Mouse (Mus musculus) liver, embryonic 12.5 days (tissue): ENCODE measurements at regions not wholly inside any gene's neighbourhood (a gene's known extent, or its start where the extent isn't known, plus 50 kb on each side); places are given as distances from the start of the nearest gene placed in this dataset.

Source experiments
- ATAC-seq: fragments of 200-750 bp; cut with Nextera tagmentation; 2 replicates; pipeline ENCODE4 v1.8.0; 2017; ENCODE audit warnings: moderate number of reproducible peaks, mild to moderate bottlenecking, moderate library complexity
- H3K27ac ChIP-seq: fragments of 300-500 bp; sonication (generic); 2 replicates; pipeline ENCODE4 v1.5.1; 2016; ENCODE audit warnings: mild to moderate bottlenecking
- H3K27me3 ChIP-seq: fragments of 300-500 bp; sonication (generic); replicated peaks from 2 replicates; pipeline ENCODE4 v1.6.1; 2016; ENCODE audit warnings: mild to moderate bottlenecking, moderate library complexity
- H3K36me3 ChIP-seq: fragments of 300-500 bp; sonication (generic); 2 replicates; pipeline ENCODE4 v1.6.1; 2016; ENCODE audit warnings: mild to moderate bottlenecking, moderate library complexity
- H3K4me1 ChIP-seq: fragments of 300-500 bp; sonication (generic); 2 replicates; pipeline ENCODE4 v1.6.1; 2016
- H3K4me2 ChIP-seq: fragments of 300-500 bp; sonication (generic); 2 replicates; pipeline ENCODE4 v1.6.1; 2016; ENCODE audit warnings: mild to moderate bottlenecking, moderate library complexity
- H3K4me3 ChIP-seq: fragments of 300-500 bp; sonication (generic); 2 replicates; pipeline ENCODE4 v1.5.1; 2016; ENCODE audit warnings: mild to moderate bottlenecking, moderate library complexity
- H3K9ac ChIP-seq: fragments of 300-500 bp; sonication (generic); 2 replicates; pipeline ENCODE4 v1.6.1; 2016; ENCODE audit warnings: mild to moderate bottlenecking, moderate library complexity
- H3K9me3 ChIP-seq: fragments of 300-500 bp; sonication (generic); replicated peaks from 2 replicates; pipeline ENCODE4 v1.6.1; 2016; ENCODE audit warnings: mild to moderate bottlenecking, moderate library complexity
- WGBS: fragments of 180-500 bp; shearing (Covaris S2); methylation state at CpG from one replicate; pipeline ENCODE4 v1.1.7; 2016; ENCODE audit not compliant: insufficient replicate concordance; 5-methylcytosine and 5-hydroxymethylcytosine counted together

GRCm38 (mm10) chr12:13129677-13130082 lies 119.3 kb downstream of the Ddx1 start:
- H3K4me1 ChIP-seq = no peaks in the 10 kb centered on the region
- no peak overlapping the region for H3K4me2 ChIP-seq
- no peak overlapping the region for H3K9ac ChIP-seq
- H3K36me3 ChIP-seq = no peaks in the 10 kb centered on the region
- no peak overlapping the region for H3K4me3 ChIP-seq
- no peak for ATAC-seq
- no peaks in the 10 kb centered on the region for H3K9me3 ChIP-seq
- no peak overlapping the region for H3K27ac ChIP-seq
- no peaks in the 10 kb centered on the region for H3K27me3 ChIP-seq
- 71% methylated on average over 7 of the region's 8 CpGs for WGBS

DNA sequence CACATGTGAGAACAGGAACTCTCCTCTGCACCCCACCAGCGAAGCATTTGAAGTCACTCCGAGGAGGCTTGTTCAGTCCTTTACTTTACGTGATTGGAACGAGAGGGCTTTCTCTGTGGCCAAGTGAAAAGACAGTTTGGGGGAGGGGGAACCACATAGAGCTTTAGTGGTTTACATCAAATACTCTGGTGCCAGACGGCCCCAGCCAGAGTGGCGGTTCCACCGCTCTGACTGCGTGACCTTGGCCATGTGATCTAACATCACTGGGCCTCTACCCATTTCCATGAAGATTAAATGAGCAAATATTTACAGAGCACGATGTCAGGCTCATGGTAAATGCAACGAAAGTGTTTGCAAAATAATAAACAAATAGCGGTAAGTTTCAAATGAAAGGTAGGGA lies 121.6 kb downstream of the Ddx1 start:
- no peak for ATAC-seq
- Histone ChIP-seq H3K27ac (no peak overlapping the region), H3K4me2 (no peak overlapping the region), H3K9ac (no peak overlapping the region), H3K4me1 (no peaks in the 10 kb centered on the region), H3K27me3 (0 out of 2 replicates have a peak, but pooled peaks cover 5% of the 10 kb centered on the region), H3K36me3 (no peaks in the 10 kb centered on the region), H3K4me3 (no peak overlapping the region), H3K9me3 (no peaks in the 10 kb centered on the region)
- WGBS = 66% methylated on average over 11 of the region's 11 CpGs

GRCm38 (mm10) chr12:13125054-13125453 lies 124.0 kb downstream of the Ddx1 start:
- Histone ChIP-seq H3K4me2 (no peak overlapping the region), H3K36me3 (no peaks in the 10 kb centered on the region), H3K27ac (no peak overlapping the region), H3K4me1 (no peaks in the 10 kb centered on the region), H3K4me3 (no peak overlapping the region), H3K9ac (no peak overlapping the region), H3K9me3 (no peaks in the 10 kb centered on the region), H3K27me3 (0 out of 2 replicates have a peak, but pooled peaks cover 5% of the 10 kb centered on the region)
- ATAC-seq = no peak
- WGBS = 75% methylated on average over 1 of the region's 1 CpGs

GRCm38 (mm10) chr12:13122282-13122681 lies 126.7 kb downstream of the Ddx1 start:
- 0 out of 2 replicates have a peak, but pooled peaks cover 10% of the 10 kb centered on the region for H3K27me3 ChIP-seq
- no peak for ATAC-seq
- no peaks in the 10 kb centered on the region for H3K4me1 ChIP-seq
- no peak overlapping the region for H3K9ac ChIP-seq
- H3K9me3 ChIP-seq = no peaks in the 10 kb centered on the region
- no peak overlapping the region for H3K4me2 ChIP-seq
- no peak overlapping the region for H3K4me3 ChIP-seq
- 40% methylated on average over 9 of the region's 9 CpGs for WGBS
- no peak overlapping the region for H3K27ac ChIP-seq
- no peaks in the 10 kb centered on the region for H3K36me3 ChIP-seq

- no peaks in the 10 kb centered on the region for H3K36me3 ChIP-seq
- H3K9ac ChIP-seq = no peak overlapping the region
- no peaks in the 10 kb centered on the region for H3K9me3 ChIP-seq
- no peak overlapping the region for H3K27ac ChIP-seq
- no peak for ATAC-seq
- 0 out of 2 replicates have a peak, but pooled peaks cover 10% of the 10 kb centered on the region for H3K27me3 ChIP-seq
- H3K4me2 ChIP-seq = no peak overlapping the region
- H3K4me1 ChIP-seq = no peaks in the 10 kb centered on the region
- 43% methylated on average over 7 of the region's 7 CpGs for WGBS
- no peak overlapping the region for H3K4me3 ChIP-seq
Observed at GRCm38 (mm10) chr12:13120581-13120980, 128.4 kb downstream of the Ddx1 start.

DNA sequence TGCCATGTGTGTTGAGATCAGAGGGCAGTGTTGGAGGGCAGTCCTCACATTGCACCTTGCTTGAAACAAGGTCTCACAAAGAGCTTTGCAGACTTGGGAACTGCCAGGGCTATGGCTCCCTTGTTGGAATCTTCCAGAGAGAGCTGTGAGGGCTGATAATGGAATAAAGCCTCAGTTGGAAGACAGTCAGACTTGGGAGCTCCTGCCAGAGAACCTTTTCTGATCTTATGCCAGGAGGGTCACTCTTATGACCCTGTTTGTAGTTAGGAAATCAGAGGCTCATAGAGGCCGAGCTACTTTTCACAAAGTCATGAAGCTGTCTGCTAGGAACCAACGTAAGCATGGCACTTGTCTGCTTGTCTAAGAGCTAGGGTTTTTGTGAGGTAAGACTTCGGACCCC lies 129.4 kb downstream of the Ddx1 start:
- Histone ChIP-seq H3K4me2 (no peak overlapping the region), H3K9me3 (no peaks in the 10 kb centered on the region), H3K4me3 (no peak overlapping the region), H3K9ac (no peak overlapping the region), H3K4me1 (no peaks in the 10 kb centered on the region), H3K27ac (no peak overlapping the region), H3K36me3 (no peaks in the 10 kb centered on the region), H3K27me3 (0 out of 2 replicates have a peak, but pooled peaks cover 10% of the 10 kb centered on the region)
- WGBS = 69% methylated on average over 3 of the region's 3 CpGs
- no peak for ATAC-seq

GRCm38 (mm10) chr12:13118026-13118425 lies 131.0 kb downstream of the Ddx1 start:
- Histone ChIP-seq H3K4me1 (no peaks in the 10 kb centered on the region), H3K4me2 (no peak overlapping the region), H3K9me3 (no peaks in the 10 kb centered on the region), H3K27ac (no peak overlapping the region), H3K36me3 (no peaks in the 10 kb centered on the region), H3K27me3 (0 out of 2 replicates have a peak, but pooled peaks cover 5% of the 10 kb centered on the region), H3K4me3 (no peak overlapping the region), H3K9ac (no peak overlapping the region)
- WGBS = 53% methylated on average over 9 of the region's 9 CpGs
- no peak for ATAC-seq

DNA sequence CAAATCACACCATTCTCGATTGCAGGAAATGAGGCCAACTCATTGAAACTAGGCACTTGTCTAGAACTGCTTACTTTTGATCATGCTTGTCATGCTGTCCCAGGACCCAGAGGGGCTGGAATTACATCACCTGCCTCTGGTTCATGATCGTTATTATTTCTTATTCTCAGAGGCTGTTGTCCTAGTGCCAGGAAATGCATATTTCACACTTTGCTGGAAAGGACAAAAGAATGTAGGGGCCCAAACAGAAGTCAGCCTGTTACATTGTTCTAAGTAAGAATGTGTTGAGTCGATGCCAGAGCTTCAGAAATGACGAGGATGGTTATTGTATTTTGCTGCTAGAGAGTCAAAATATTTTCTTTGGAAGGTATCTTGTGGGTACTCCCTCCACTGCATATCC lies 134.7 kb downstream of the Ddx1 start:
- Histone ChIP-seq H3K4me1 (no peaks in the 10 kb centered on the region), H3K27ac (no peak overlapping the region), H3K4me3 (no peak overlapping the region), H3K4me2 (no peak overlapping the region), H3K9me3 (no peaks in the 10 kb centered on the region), H3K36me3 (no peaks in the 10 kb centered on the region), H3K9ac (no peak overlapping the region), H3K27me3 (0 out of 2 replicates have a peak, but pooled peaks cover 5% of the 10 kb centered on the region)
- no peak for ATAC-seq
- WGBS = 59% methylated on average over 4 of the region's 4 CpGs

GRCm38 (mm10) chr12:13106931-13107330 lies 142.1 kb downstream of the Ddx1 start:
- ATAC-seq = no peak
- Histone ChIP-seq H3K27ac (no peak overlapping the region), H3K9me3 (no peaks in the 10 kb centered on the region), H3K4me2 (no peak overlapping the region), H3K4me1 (no peaks in the 10 kb centered on the region), H3K9ac (no peak overlapping the region), H3K27me3 (no peaks in the 10 kb centered on the region), H3K36me3 (no peaks in the 10 kb centered on the region), H3K4me3 (no peak overlapping the region)
- WGBS = 55% methylated on average over 3 of the region's 3 CpGs

DNA sequence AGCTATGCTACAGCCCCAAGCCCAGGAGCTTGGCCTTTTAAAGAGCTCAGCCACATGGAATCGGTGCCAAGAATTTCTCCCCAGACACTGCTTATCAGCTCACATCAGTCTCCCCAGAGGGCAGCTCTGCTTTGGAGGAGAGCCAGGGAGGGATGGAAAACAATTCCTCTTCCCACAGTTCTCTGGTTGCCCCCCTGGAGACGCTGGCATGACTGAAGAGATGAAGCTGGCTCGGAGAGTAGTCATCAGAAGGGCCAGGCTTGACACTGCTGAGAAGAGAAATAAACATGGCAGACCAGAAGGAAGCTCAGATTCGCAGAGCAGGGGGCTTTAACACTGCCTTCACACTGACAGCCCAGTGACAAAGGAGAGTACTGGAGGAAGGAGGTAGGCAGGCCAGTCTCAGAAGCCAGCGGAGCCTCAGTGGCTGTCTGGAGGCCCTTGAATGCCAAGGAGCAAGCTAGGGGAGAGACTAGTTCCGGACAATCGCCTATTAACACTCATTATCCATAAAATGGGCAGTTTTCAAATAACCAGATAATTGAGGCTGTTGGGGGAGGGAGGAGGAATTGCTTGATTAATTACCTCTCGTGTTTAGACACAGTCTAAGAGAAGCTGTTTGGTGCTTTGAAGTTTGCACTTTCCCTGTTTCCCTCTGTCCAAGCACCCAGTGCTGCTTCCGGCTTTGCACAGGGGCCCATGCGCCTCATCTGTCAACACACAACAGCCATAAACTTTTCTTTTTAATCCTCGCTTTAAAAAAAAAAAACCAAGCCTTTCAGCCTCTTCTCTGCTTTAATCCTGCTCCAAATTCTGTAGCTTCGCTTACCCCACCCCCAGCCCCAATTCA lies 148.3 kb downstream of the Ddx1 start:
- WGBS = 53% methylated on average over 12 of the region's 12 CpGs
- H3K9me3 ChIP-seq = no peaks in the 10 kb centered on the region
- H3K27me3 ChIP-seq = no peaks in the 10 kb centered on the region
- no peak overlapping the region for H3K27ac ChIP-seq
- H3K9ac ChIP-seq = no peak overlapping the region
- no peak overlapping the region for H3K4me3 ChIP-seq
- no peaks in the 10 kb centered on the region for H3K36me3 ChIP-seq
- no peak for ATAC-seq
- no peak overlapping the region for H3K4me2 ChIP-seq
- H3K4me1 ChIP-seq = no peaks in the 10 kb centered on the region

DNA sequence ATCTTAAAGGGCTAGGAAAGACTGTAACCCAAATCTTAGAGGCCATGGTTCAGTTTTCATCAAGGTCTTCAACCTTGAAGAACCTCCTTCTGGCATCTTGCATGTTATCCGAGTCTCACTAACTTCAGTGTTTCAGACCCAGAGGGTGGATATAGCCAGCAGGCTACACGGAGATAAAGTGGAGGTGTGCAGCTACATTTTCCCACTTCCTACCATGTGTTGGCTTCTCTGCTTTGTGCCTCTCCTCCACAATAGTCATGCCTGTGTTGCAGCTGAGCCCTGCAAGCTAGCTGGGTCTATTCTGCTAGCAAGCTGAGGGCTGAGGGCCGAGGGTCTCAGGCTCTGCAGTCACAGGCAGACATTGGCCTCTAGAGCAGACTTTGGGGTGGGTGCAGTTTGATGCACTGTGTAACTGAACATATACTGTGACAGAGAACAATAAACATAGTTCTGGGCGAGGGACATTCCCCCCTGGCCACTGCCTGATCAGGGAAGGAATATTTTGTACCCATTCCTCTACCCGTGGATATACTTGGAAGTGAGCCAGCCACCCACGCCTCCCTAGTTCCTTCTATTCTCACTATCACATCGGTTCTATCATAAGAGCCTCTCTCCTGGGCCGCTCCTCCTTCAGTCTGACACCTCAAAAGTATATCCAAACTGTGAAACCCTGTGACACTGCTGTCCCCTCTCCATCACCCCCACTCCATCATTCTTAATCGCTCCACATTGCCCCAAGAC lies 152.6 kb upstream of the Mycn start:
- Histone ChIP-seq H3K4me1 (no peaks in the 10 kb centered on the region), H3K4me3 (no peak overlapping the region), H3K27ac (no peak overlapping the region), H3K36me3 (no peaks in the 10 kb centered on the region), H3K4me2 (no peak overlapping the region), H3K27me3 (no peaks in the 10 kb centered on the region), H3K9ac (no peak overlapping the region), H3K9me3 (no peaks in the 10 kb centered on the region)
- WGBS = 42% methylated on average over 9 of the region's 9 CpGs
- ATAC-seq = no peak

GRCm38 (mm10) chr12:13085951-13086350 lies 144.2 kb upstream of the Mycn start:
- no peak overlapping the region for H3K9ac ChIP-seq
- H3K4me3 ChIP-seq = no peak overlapping the region
- H3K27ac ChIP-seq = no peak overlapping the region
- H3K4me2 ChIP-seq = no peak overlapping the region
- no peaks in the 10 kb centered on the region for H3K36me3 ChIP-seq
- no peaks in the 10 kb centered on the region for H3K27me3 ChIP-seq
- WGBS = 73% methylated on average over 9 of the region's 9 CpGs
- H3K4me1 ChIP-seq = no peaks in the 10 kb centered on the region
- ATAC-seq = no peak
- no peaks in the 10 kb centered on the region for H3K9me3 ChIP-seq
